ENCODE assay signal across 15 mouse cellular contexts in the genomic region with DNA sequence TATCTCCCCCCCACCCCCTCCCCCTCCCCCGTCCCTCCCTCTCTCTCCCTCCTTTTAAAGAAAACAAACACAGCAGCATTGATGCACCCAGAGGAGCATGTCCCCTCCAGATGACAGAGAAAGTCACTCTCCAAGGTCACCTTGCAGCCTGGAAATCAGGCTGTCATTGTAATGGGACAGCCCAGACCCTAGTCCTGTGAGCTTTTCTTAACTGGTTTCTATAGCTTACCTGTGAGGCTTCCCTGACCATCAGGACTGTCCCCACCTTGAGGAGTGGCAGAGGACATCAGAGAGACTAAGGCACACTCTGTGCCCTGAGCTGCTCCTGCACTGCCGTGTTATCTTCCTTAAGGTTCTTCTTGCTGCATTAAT.
DNase-seq lines count a peak whose midpoint lies in the region; ATAC-seq lines count a peak whose summit lies in the region.
"Had no signal": no experiment of that assay in that cellular context is flagged by ENCODE, and none has a peak within 500 bp of the region (broad histone marks: within the 10 kb centered on the region; RNA-seq: fewer than 3 reads in every experiment).

No protein-coding gene starts in this region.

- H3K27me3 ChIP-seq in lung, embryonic 15.5 days = no peaks in the 10 kb centered on the region
- no peaks in the 10 kb centered on the region for H3K27me3 ChIP-seq in intestine, embryonic 14.5 days (replicated peaks; ENCODE audit: control insufficient read depth, insufficient read depth, low read length)
- H3K27me3 ChIP-seq in liver, embryonic 15.5 days = no peaks in the 10 kb centered on the region

- peak; percentile 1 for DNase-seq in heart, postnatal 4 days
- DNase-seq in heart, adult 18-20 months = no peak
- no peak for DNase-seq in lung, postnatal 10 days
- no peak for DNase-seq in intestine, embryonic 14.5 days (ENCODE audit: low spot score)
- no peak for DNase-seq in spleen, postnatal 10 days (ENCODE audit: low spot score in 2 of 2)
- no peak for DNase-seq in gastrocnemius, postnatal 4 days (ENCODE audit: low spot score in 2 of 2)
- DNase-seq: adrenal gland, adult 8-10 months; B cell, adult 2 months; cerebellum, postnatal 14 days; heart, postnatal 14 days; lung, postnatal 14 days; thymus, adult 18-20 months had no signal

- no peak for ATAC-seq in lung, embryonic 15.5 days (ENCODE audit: borderline replicate concordance, extremely low read depth, low FRiP score, low TSS enrichment)
- peak; percentile 42; the same call in 1 of the 2 replicates for ATAC-seq in intestine, embryonic 14.5 days (replicated peaks; ENCODE audit: low FRiP score, low TSS enrichment, low read depth)
- ATAC-seq in liver, embryonic 15.5 days (ENCODE audit: insufficient read depth) = peak; percentile 12; the same call in 1 of the 2 replicates

- H3K27ac ChIP-seq in lung, embryonic 15.5 days = peak overlapping the region; percentile 61
- H3K27ac ChIP-seq in intestine, embryonic 14.5 days (ENCODE audit: low read depth) = peak overlapping the region; percentile 52
- no peak overlapping the region for H3K27ac ChIP-seq in liver, embryonic 15.5 days (replicated peaks)
- H3K27ac ChIP-seq: midbrain, embryonic 10.5 days had no signal

- whole genome bisulfite sequencing in lung, embryonic 15.5 days = 31% methylated on average over 2 of the region's 2 CpGs
- 38% methylated on average over 2 of the region's 2 CpGs for WGBS in intestine, embryonic 14.5 days
- WGBS in liver, embryonic 15.5 days (ENCODE audit: insufficient replicate concordance) = 40% methylated on average over 2 of the region's 2 CpGs

- H3K4me2 ChIP-seq in lung, embryonic 15.5 days = no peak overlapping the region
- no peak overlapping the region for H3K4me2 ChIP-seq in intestine, embryonic 14.5 days (ENCODE audit: low read length)
- H3K4me2 ChIP-seq in liver, embryonic 15.5 days = no peak overlapping the region

- H3K4me3 ChIP-seq in lung, embryonic 15.5 days = no peak overlapping the region
- no peak overlapping the region for H3K4me3 ChIP-seq in intestine, embryonic 14.5 days (ENCODE audit: low read depth, low read length)
- no peak overlapping the region for H3K4me3 ChIP-seq in liver, embryonic 15.5 days (replicated peaks)
- H3K4me3 ChIP-seq: midbrain, embryonic 10.5 days had no signal

- no peaks in the 10 kb centered on the region for H3K36me3 ChIP-seq in lung, embryonic 15.5 days
- no peaks in the 10 kb centered on the region; the same call in 1 of the 2 replicates for H3K36me3 ChIP-seq in intestine, embryonic 14.5 days (ENCODE audit: control insufficient read depth, insufficient read depth, low read length)
- H3K36me3 ChIP-seq in liver, embryonic 15.5 days (replicated peaks) = no peaks in the 10 kb centered on the region

- no peaks in the 10 kb centered on the region for H3K9me3 ChIP-seq in lung, embryonic 15.5 days
- H3K9me3 ChIP-seq in intestine, embryonic 14.5 days (ENCODE audit: control insufficient read depth, low read length) = no peaks in the 10 kb centered on the region
- no peaks in the 10 kb centered on the region for H3K9me3 ChIP-seq in liver, embryonic 15.5 days (replicated peaks)
- H3K9me3 ChIP-seq: midbrain, embryonic 10.5 days had no signal

- H3K4me1 ChIP-seq in lung, embryonic 15.5 days = peaks cover 56% of the 10 kb centered on the region
- peaks cover 44% of the 10 kb centered on the region for H3K4me1 ChIP-seq in intestine, embryonic 14.5 days (replicated peaks; ENCODE audit: control insufficient read depth, insufficient read depth, low read length)
- H3K4me1 ChIP-seq in liver, embryonic 15.5 days (replicated peaks) = peaks cover 15% of the 10 kb centered on the region; the same call in 1 of the 2 replicates

- no peak overlapping the region for H3K9ac ChIP-seq in lung, embryonic 15.5 days
- no peak overlapping the region for H3K9ac ChIP-seq in intestine, embryonic 14.5 days (ENCODE audit: low read length)
- H3K9ac ChIP-seq in liver, embryonic 15.5 days = no peak overlapping the region
